Mouse (Mus musculus): ENCODE results near the gene Tor1a.

Tor1a gene

DNA sequence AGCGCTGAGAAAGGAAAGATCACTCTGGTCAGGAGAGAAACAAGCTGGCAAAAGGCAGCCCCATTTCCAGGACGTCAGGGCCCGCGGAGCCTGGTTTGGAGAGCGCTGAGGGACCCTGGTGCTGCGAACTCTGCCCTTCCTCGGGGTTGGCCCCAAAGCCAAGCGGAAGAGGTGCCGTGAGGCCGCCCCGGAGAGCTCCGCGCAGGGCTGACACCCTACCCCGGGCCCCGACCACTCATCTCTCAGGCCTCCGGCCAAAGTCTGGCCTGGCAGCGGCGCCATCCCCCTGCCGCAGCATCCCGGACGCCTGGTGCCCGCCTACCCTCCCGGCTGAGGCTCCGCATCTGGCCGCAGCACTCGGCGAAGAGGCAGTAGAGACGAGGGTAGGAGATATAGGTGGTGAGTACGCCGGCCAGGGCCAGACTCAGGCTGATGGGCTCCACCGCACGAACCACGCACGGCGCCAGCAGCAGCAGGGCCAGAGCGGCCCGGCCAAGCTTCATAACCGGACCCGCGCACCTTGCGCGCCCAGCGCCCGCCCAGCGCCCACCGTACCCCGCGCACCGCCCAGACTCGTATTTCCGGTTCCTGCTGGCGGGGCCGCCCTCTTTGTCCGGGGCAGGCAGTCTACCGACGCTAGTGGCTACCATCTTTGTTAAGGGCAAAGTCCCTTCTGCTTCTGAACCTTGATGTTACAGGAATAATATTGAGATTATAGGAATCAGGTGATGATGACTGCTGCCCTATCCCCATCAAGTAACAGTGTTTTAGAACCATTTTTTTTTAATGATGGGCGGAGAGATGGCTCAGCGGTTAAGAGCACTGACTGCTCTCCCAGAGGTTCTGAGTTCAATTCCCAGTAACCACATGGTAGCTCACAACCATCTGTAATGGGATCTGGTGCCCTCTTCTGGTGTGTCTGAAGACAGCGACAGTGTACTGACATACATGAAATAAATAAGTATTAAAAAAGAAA, at the start of gene Tor1a:
Gene Tor1a, minus strand, starts transcription at position 582 of the 976 bp plus-strand sequence.
- DNase-seq (ENCODE audit: low read depth): peak; percentile 88

DNA sequence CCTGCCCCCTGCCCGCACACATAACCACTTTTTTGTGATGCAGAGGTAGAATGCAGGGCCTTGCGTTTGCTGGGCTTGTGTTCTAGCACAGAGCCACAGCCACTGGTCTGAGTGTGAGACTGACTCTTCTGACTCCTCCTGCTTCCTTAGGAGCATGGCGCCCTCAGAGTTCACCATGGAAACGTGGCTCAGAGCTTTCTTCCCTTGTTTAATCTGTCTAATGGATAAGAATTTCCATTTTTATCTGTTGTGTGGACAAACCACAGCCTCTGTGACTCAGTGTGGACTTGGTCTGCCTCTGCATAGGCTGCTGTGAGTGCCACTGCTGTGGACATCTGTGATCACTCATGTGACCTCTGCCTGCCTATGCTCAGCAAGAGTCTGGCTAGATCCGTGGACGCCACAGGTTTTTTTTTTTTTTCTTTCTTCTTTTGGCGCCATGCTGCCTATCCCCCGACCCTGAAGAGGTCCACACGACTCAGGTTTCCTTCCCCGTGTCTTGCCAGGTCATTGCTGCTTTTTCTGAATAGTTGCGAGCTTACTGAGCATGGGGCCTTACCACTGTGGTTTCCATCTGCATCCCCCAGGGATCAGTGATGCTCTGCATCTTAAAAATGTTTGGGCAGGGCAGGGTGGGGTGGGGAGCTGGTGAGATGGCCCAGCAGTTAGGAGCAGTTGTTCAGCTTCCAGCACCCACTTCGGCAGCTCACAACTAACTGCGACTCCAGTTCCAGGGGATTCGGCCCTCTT, 45.8 kb upstream of the Tor1a start:
- DNase-seq (ENCODE audit: low read depth): no peak

DNA sequence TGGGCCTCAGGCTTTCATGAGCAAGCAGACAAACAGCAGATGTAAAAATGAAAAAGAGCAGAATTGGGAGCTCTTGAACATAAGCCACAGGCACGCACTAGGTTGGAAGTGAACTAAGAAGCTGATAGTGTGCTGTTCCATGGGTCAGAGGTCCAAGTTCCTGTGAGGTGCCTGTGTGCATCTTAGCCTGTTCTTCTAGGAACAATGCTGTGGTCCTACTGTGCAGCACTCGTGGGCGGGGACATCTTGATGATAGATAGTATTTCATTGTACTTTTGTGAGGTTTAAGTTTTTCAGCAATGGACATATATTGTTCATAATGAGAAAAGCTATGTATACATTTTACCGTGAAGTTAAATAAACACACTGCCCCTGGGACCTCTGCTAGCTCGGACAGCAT, 39.5 kb upstream of the Tor1a start:
- no peak for DNase-seq (ENCODE audit: low read depth)

DNA sequence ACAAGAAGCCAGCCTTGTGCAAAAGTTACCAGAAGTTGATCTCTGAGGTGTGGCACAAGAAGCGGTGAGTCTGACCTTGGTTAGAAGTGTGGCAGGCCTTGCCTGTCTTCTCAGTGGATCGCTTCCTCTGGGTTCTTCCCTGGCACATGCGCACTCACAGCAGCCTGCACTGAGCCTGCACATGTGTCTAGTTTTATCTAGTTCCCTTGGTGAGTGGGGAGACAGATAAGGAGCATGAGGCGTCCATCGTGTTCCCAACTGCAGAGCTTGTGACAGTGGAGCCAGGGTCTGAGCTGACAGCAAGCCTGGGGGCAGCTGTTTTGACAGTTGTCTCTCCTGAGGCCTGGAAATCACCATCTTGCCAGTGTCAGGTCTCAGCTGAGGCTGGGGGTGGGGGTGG, 38.7 kb upstream of the Tor1a start:
- peak; percentile 44 for DNase-seq (ENCODE audit: low read depth)

DNA sequence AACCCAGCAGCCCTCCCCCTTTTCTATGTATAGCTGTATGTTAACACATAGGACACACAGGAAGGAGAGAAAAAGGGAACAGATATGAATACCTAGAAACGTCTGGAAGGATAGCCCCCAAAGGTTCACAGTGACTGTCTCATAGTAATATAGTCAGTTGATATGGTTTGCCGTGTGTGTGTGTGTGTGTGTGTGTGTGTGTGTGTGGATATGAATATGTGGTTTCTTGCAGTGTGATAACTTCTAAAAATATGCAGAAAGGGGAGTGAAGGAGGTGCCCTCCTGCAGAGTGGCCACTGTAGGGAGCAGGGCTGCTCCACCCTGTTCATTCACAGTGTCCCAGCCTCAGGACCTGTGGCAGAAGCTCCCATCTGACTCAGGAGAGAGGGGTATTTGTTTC, 37.7 kb upstream of the Tor1a start:
- DNase-seq (ENCODE audit: low read depth): no peak

DNA sequence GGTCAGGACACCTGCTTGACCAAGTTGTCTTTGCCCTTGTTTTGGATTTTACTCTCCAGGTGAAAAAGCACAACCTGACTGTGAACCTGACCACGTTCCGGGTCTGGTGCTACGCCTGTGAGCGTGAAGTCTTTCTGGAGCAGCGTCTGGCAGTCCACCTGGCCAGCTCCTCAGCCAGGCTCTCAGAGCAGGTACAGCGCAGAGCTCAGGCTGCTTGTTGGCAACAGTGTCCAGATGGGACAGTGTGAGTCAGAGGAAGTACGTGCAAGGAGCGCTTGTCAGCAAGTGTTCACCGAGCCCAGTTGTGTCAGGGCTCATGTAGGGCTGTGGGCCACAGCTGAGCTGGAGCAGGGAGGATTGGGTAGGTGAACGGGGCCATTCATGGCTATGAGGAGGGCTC, 35.1 kb upstream of the Tor1a start:
- DNase-seq (ENCODE audit: low read depth): no peak

DNA sequence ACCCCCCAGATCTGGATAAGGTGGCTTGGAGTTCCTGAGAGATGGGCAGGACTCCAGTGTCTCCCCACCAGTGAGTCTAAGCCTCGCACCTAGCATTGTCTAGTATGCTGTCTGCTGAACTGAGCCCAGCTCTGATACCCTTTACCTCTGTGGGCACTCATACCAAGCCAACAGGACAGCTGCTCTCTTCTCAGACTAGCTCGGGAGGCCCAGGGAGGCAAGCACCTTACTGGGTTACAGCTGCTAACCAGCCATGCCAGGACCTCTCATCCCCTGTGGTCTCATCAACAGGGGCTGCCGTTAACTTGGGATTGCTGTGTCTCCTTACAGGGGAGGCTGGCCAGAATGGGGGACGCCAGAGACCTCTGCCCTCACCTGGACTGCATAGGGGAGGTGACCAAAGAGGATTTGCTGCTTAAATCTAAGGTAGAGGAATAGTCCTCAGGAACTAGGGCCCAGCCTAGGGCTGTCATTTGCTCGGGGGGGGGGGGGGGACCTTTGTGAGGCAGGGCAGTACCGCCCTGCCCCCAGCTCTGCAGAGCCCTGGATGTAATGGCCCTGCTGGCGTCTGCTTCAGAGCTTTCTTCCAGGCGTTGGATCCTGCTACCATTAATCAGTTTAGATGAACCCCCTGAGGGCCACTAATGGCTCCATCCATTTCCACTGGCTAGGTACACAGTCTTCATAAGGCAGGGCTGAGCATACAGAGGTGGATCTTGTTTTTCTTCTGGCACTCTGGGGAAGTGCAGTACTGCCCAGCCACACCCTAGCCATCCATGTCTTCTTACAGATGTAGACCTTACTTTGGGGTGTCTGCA, 30.9 kb upstream of the Tor1a start:
- DNase-seq (ENCODE audit: low read depth): no peak

DNA sequence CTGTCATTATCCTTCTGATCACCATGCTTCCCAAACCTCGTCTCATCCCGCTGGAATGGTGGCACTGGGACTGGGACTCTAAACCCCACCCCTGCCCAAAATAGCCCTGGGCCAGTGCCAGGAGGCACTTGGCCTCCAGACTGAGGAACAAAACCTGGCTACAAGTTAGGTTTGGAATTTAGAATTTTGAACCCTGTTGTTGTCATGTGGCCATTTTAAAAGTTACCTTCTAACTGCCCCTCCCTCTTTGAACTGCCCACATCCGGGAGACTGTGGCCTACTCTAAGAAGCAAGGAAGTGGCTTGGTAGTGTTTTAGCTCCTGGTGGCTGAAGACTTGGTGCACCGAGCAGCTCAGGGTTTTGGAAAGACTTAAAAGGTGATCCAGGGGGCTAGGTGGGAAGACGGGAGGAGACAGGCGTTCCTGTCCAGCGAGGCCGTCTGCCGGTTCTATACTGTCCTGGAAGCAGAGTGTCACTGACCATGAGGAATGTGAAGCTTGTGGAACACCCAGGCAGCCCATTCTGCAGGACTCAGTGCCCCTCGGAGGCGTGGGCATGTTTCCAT, 27.8 kb upstream of the Tor1a start:
- DNase-seq (ENCODE audit: low read depth): no peak

DNA sequence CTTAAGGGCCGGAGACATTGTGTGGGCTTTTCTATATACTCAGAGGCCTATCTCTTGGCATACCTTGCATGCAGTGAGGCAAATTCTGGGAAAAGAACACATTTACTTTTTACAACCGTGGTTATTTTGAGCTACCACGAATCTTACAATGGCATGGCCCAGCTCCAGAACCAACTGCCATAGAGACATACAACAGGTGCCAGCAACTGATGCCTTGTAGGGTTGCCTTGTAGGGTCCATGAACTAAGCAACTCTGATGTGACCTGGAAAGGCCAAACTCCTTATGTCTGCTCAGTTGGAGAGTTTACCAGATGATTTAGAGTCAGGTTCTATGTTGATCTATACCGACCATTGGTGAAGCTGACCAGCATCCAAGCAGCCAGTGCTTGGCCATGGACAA, 27.1 kb upstream of the Tor1a start:
- no peak for DNase-seq (ENCODE audit: low read depth)

DNA sequence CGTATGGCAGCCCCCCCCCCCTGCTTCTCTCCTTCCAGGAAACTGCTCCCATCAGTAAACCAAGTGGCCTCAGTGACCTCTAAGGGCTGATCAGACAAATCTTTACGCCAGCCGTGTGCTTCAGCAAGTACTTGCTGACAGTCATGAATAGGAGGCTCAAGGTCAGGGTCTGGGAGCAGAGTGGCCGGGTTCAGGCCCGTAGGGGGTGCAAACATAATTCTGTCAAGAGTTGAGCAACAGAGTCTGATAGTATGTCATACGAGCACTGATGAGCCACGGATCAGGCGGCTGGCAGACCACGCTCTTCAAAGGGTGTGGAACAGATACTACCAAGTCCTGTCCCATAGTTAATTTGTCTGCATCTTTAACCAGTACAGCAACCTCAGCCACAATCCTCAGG, 22.5 kb upstream of the Tor1a start:
- DNase-seq (ENCODE audit: low read depth): no peak

DNA sequence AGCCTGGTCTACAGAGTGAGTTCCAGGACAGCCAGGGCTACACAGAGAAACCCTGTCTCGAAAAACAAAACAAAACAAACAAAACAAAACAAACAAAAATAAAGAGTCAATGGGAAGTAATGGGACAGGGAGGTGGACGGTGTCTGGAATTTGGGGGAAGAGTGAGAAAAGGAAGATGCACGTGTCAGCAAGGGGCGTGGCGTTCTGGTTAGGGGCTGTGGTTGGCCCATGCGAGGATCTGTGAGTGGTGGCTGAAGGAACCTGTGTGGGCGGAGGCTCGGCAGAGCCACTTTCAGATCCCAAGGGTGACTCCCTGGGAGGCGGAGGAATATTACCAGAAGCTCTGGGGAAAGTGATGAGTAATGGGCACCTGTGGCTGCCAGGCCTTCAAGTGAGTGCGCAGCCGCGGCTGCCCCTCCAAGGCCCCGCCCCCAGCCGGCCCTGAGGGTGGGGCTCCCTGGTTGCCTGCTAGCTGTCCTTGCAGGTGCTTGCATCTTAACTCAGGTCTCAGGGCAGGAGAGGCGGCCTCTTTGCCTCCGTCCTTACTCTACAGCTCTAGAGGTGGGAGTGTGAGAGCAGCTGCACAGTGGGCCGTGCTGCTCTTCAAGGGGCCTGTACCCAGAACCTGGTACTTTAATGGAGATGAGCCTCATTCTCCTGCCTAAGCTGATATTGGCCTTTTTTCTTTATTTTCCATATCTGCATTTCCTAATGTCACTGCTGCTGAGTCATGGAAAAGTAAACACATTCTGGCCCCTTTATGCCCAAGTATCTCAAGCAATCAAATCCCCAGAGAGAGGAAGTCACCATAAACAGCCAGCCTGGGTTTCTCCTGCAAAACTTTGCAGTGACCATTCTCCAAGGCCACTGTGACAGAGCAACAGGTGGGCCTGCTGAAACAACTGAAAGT, 17.6 kb upstream of the Tor1a start:
- DNase-seq (ENCODE audit: low read depth): peak; percentile 50

DNA sequence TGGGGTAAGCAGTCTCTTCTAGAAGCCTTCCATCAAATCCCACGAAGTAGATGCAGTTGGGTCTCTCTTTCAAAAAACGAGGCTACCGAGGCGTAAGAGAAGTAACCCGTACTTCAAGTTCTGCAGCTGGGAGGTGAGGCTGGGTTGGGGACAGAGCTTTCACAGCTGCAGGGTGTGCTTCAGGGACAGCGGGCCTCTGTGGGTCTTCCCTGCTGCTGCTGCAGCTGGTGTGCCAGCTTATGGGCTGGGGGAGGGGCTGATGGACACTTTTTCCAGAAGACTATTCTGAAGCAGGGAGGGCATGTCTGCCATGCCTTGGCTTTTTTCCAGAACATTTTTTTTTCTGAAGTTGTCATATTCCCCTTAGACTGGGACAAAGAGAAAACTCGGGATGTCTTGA, 15.3 kb upstream of the Tor1a start:
- no peak for DNase-seq (ENCODE audit: low read depth)

DNA sequence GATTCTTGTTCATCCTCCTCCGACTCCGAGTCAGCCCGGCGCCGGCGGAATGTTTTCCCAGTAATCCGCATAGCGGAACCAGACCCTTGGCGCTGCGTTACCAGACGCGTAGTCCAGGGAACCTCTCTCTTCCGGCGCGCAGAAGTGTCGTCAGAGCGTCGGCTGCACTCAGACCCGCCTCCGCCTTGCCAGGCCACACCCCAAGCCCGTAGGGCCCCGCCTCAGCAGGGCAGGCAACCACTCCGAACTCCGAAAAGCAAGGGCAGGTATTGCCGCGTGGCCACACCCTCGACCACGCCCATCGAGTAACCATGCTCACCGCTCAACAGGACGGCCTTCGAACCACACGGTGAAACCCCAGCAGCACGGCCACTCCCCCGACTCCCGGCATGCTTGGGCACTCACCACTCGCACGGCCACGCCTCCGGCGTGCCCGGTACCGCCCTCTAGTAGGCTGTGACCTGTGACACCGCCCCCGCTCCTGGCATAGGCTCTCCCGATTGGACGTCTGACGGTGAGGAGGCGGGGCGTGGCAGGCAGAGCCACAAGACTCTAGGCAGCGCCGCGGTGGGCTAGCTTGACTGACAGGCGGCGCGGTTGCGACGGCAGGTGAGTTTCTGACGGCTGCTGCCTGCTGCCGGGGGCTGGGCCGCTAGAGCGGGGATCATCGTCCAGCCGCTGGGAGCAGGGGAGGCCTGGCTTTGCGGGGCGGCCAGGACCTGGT, 14.2 kb upstream of the Tor1a start, which contains the start of the genes BC005624 and Usp20:
Gene BC005624, minus strand, starts transcription at position 412 of the 724 bp plus-strand sequence.
Gene Usp20, plus strand, starts transcription at position 490 of the 724 bp plus-strand sequence.
- DNase-seq (ENCODE audit: low read depth): peak; percentile 100

DNA sequence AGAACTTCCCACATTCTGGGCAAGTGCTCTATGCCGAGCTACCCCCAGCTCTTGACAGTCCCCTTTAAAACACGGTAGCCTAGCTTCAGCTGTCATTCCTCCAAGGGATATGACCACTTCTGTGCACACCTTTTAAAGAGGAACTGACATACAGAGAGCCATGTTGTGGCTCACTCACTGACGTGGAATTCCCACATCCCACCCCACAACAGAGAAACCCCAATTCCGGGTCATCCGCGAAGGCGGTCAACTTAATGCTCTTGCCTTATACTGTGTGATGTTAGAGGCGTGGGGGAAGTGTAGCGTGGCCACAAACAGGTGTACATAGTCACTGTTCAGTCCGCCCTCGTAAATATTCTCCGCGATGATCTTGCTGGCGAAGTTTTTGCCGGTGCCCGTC, 907 bp downstream of the Tor1a start:
- DNase-seq (ENCODE audit: low read depth): peak; percentile 43

DNA sequence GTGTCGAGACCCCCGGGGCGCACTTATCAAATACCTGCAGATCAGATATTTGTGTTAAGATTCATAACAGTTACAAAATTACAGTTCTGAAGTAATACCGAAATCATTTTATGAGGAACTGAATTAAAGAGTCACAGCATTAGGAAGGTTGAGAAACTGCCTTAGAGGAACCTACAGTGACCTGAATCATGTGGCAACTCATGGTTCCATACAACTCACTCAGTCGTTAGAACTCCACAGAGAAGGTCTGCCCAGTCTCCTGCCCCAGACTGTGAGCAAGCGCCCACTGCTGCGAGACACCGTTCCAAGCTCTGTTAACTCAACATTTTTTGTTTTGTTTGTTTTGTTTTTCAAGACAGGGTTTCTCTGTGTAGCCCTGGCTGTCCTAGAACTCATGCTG, 2.1 kb downstream of the Tor1a start:
- DNase-seq (ENCODE audit: low read depth): no peak

DNA sequence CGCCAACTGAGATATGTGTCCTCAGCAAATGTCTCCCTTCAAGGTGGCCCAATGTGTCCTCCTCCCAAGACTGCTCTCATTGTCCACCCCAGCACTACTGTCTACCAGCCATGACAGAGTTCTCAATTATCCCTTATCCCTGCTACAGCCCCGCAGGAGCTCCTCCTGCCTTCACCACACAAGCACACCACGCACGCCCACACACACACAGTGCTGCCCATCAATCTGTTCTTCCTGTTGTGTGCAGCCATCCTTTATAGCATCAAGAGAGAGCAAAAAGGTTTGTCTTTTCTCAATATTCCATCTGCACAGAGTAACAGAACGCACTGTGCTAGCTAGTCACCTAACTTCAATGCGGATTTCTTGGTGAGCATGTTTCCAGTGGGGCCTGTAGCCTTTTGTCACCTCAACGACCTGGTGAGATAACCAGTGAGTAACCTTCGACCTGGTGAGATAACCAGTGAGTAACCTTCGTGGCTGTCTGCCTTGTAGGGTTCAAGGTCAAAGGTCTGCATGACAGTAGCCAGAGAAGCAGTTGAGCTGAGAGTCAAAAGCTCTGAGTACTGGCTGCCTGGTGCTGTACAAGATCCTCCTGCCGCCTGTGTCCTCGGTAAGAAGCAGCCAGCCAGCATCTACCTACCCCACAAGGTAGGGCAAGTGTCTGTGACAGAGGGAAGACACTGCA, 5.0 kb downstream of the Tor1a start:
- DNase-seq (ENCODE audit: low read depth): no peak

DNA sequence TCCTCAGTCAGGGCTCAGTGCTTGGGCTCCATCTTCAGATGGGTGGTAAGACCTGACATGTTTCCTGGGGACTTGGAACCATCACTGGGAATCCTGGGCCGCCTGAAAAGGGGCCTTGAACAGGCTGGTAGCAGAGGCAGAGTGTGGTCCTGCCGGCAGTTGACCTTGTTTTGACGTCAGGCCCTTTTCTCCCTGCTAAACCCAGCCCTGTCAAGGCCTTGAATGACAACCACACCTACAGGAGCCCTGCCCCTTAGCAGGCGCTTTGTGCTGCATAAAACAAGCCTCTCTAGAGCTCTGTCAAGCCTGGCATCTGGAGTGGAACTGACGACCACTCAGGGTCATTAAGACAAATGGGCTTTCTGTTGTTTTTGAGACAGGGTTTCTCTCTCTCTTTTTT, 7.9 kb downstream of the Tor1a start:
- DNase-seq (ENCODE audit: low read depth): no peak

DNA sequence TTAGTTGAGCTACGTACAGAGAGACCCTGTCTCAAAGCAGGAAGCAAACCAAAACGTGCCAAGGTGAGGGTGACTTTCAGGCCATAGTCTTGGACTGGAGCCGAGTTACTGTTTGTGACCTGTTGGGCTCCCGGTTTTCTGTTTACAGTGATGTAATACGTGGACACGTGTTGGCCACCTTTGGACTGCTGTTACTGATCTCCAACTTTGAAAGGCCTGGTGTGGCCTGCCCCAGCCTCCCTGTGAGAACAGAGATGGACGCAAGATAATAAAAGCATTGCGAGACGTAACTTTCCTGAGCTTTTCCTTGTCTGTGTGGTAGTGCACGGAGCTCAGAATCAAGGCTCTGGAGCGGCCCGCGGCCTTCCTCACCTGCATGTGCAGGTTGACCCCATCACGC, 9.0 kb downstream of the Tor1a start:
- DNase-seq (ENCODE audit: low read depth): no peak

DNA sequence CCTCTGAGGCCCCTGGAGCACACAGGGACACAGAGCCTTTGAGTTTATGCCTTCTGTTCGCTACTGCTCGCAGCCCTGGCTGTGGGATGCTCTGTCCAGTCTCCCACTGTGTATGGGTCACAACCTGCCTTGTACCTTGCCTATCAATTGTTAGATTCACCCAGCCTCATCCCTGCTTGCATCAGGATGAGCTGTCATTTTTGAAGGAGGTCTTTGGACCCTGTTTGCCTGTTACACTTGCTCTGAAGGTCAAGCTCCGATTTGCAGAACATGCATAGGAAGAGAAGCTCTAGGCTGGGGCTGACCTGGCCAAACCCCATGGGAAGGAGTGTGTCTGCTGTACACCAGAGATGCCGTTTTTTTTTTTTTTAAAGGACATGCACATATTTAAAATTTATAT, 10.2 kb downstream of the Tor1a start:
- DNase-seq (ENCODE audit: low read depth): no peak

Data from naive thymus-derived CD4-positive, alpha-beta T cell, adult 2 months (primary cell).